Comparison of ENCODE assay signal across 19 mouse cellular contexts in genomic region chr11:50042345-50042997, GRCm38 (mm10). TPM values are rescaled to one million over a fixed set of nuclear protein-coding genes. Genes with fewer than 3 reads are reported as not detected.
DNase-seq lines count a peak whose midpoint lies in the region; ATAC-seq and TF ChIP-seq lines count a peak whose summit lies in the region.
"Had no signal": no experiment of that assay in that cellular context is flagged by ENCODE, and none has a peak within 500 bp of the region (broad histone marks: within the 10 kb centered on the region; RNA-seq: fewer than 3 reads in every experiment).

No protein-coding gene starts in this region.

- no peak overlapping the region for H3K4me3 ChIP-seq in forebrain, embryonic 15.5 days
- no peak overlapping the region for H3K4me3 ChIP-seq in forebrain, postnatal 0 days (ENCODE audit: low read depth, low read length)
- no peak overlapping the region for H3K4me3 ChIP-seq in spleen, adult 2 months (ENCODE audit: extremely low read depth, insufficient read depth, insufficient read length)
- H3K4me3 ChIP-seq in liver, postnatal 0 days (ENCODE audit: low read depth, low read length): no peak overlapping the region
- H3K4me3 ChIP-seq: heart, embryonic 10.5 days; hindbrain, embryonic 15.5 days; midbrain, embryonic 10.5 days had no signal

- TF ChIP-seq CTCF in forebrain, postnatal 0 days (IDR thresholded peaks at IDR 0.05; ENCODE audit: low read depth): no peak
- TF ChIP-seq CTCF in spleen, adult 2 months (IDR thresholded peaks at IDR 0.05; ENCODE audit: extremely low read depth, insufficient read depth, insufficient read length, insufficient replicate concordance): no peak
- no peak for TF ChIP-seq CTCF in liver, postnatal 0 days (IDR thresholded peaks at IDR 0.05; ENCODE audit: low read depth)

- TF ChIP-seq POLR2A in spleen, adult 2 months (IDR thresholded peaks at IDR 0.05; ENCODE audit: low read depth, low read length): no peak

- intact Hi-C loops in left cerebral cortex, postnatal 14 days (cut with DNase I): no loop called here

- TF ChIP-seq EP300 in liver, postnatal 0 days (IDR thresholded peaks at IDR 0.05; ENCODE audit: low read depth): no peak

- no peak for ATAC-seq in forebrain, embryonic 15.5 days (replicated peaks)
- ATAC-seq in forebrain, postnatal 0 days: no peak
- no peak for ATAC-seq in liver, postnatal 0 days
- ATAC-seq: activated CD4-positive, CD25-positive, alpha-beta regulatory T cell, adult 4 months had no signal

- no peaks in the 10 kb centered on the region for H3K36me3 ChIP-seq in forebrain, embryonic 15.5 days
- H3K36me3 ChIP-seq in forebrain, postnatal 0 days (ENCODE audit: insufficient read depth): no peaks in the 10 kb centered on the region
- H3K36me3 ChIP-seq in spleen, adult 2 months (ENCODE audit: control insufficient read depth, insufficient read depth, low read length): no peaks in the 10 kb centered on the region
- no peaks in the 10 kb centered on the region for H3K36me3 ChIP-seq in liver, postnatal 0 days (replicated peaks; ENCODE audit: insufficient read depth, low read length)
- H3K36me3 ChIP-seq: heart, embryonic 10.5 days; hindbrain, embryonic 15.5 days; midbrain, embryonic 10.5 days had no signal

- no peak for DNase-seq in forebrain, postnatal 0 days
- DNase-seq in spleen, adult 2 months (ENCODE audit: low read depth in 1 of 2, low spot score in 2 of 2): no peak
- DNase-seq in spleen, postnatal 4 days (ENCODE audit: low spot score in 2 of 2): no peak
- no peak for DNase-seq in liver, postnatal 0 days
- no peak for DNase-seq in cerebellum, postnatal 4 days (ENCODE audit: low spot score in 2 of 2)
- DNase-seq in spleen, postnatal 36 days (ENCODE audit: low spot score in 2 of 2): no peak
- DNase-seq in left cerebral cortex, postnatal 14 days (ENCODE audit: low spot score in 2 of 2): no peak
- DNase-seq: adrenal gland, postnatal 25 days; cerebellum, adult 9-11 months; embryo, embryonic 11 days; gastrocnemius, postnatal 36 days; heart, postnatal 14 days; kidney, adult 18-20 months had no signal

- no peak overlapping the region for H3K4me2 ChIP-seq in forebrain, embryonic 15.5 days (replicated peaks)
- no peak overlapping the region for H3K4me2 ChIP-seq in forebrain, postnatal 0 days (ENCODE audit: low read depth)
- H3K4me2 ChIP-seq in liver, postnatal 0 days (ENCODE audit: low read depth, low read length): 0 out of 2 replicates have a peak overlapping the region, but pooled peaks have one; percentile 18
- H3K4me2 ChIP-seq: hindbrain, embryonic 15.5 days had no signal

- no peak overlapping the region for H3K9ac ChIP-seq in forebrain, embryonic 15.5 days (replicated peaks)
- no peak overlapping the region for H3K9ac ChIP-seq in forebrain, postnatal 0 days
- H3K9ac ChIP-seq in liver, postnatal 0 days (replicated peaks): no peak overlapping the region
- H3K9ac ChIP-seq: hindbrain, embryonic 15.5 days had no signal

- H3K4me1 ChIP-seq in forebrain, embryonic 15.5 days: peaks cover 5% of the 10 kb centered on the region
- 0 out of 2 replicates have a peak, but pooled peaks cover 5% of the 10 kb centered on the region for H3K4me1 ChIP-seq in forebrain, postnatal 0 days (ENCODE audit: insufficient read depth)
- peaks cover 6% of the 10 kb centered on the region for H3K4me1 ChIP-seq in spleen, adult 2 months (ENCODE audit: control insufficient read depth, insufficient read depth, insufficient read length)
- H3K4me1 ChIP-seq in liver, postnatal 0 days (ENCODE audit: insufficient read depth): peaks cover 17% of the 10 kb centered on the region
- H3K4me1 ChIP-seq: midbrain, embryonic 10.5 days had no signal

- H3K27ac ChIP-seq in forebrain, embryonic 15.5 days (replicated peaks): 0 out of 2 replicates have a peak overlapping the region, but pooled peaks have one; percentile 14
- H3K27ac ChIP-seq in forebrain, postnatal 0 days (ENCODE audit: low read depth, low read length): no peak overlapping the region
- 0 out of 2 replicates have a peak overlapping the region, but pooled peaks have one; percentile 6 for H3K27ac ChIP-seq in spleen, adult 2 months (ENCODE audit: insufficient read depth, low read length)
- peak overlapping the region; percentile 50; the same call in 1 of the 2 replicates for H3K27ac ChIP-seq in liver, postnatal 0 days (ENCODE audit: low read depth)
- H3K27ac ChIP-seq: heart, embryonic 10.5 days; hindbrain, embryonic 15.5 days; midbrain, embryonic 10.5 days had no signal

- WGBS in forebrain, embryonic 15.5 days: 92% methylated on average over 4 of the region's 4 CpGs
- 85% methylated on average over 4 of the region's 4 CpGs for whole genome bisulfite sequencing in forebrain, postnatal 0 days
- WGBS in spleen, adult 2 months: 41% methylated on average over 4 of the region's 4 CpGs
- WGBS in liver, postnatal 0 days (ENCODE audit: insufficient replicate concordance): 23% methylated on average over 4 of the region's 4 CpGs

- H3K27me3 ChIP-seq in forebrain, embryonic 15.5 days: no peaks in the 10 kb centered on the region
- no peaks in the 10 kb centered on the region for H3K27me3 ChIP-seq in forebrain, postnatal 0 days (ENCODE audit: insufficient read depth, low read length)
- no peaks in the 10 kb centered on the region for H3K27me3 ChIP-seq in spleen, adult 2 months (ENCODE audit: control insufficient read depth, insufficient read depth, low read length)
- no peaks in the 10 kb centered on the region for H3K27me3 ChIP-seq in liver, postnatal 0 days (ENCODE audit: insufficient read depth, low read length)
- H3K27me3 ChIP-seq: hindbrain, embryonic 15.5 days had no signal

- H3K9me3 ChIP-seq in forebrain, embryonic 15.5 days: no peaks in the 10 kb centered on the region
- no peaks in the 10 kb centered on the region for H3K9me3 ChIP-seq in forebrain, postnatal 0 days (ENCODE audit: low read length)
- H3K9me3 ChIP-seq in liver, postnatal 0 days (ENCODE audit: low read length): no peaks in the 10 kb centered on the region
- H3K9me3 ChIP-seq: heart, embryonic 10.5 days; hindbrain, embryonic 15.5 days; midbrain, embryonic 10.5 days had no signal

RNA-seq across cellular contexts. Expression of gene Rnf130, which starts 17.3 kb away (rescaled TPM):
- 75.8 and 78.0 TPM in 2 replicates for polyA plus RNA-seq in forebrain, embryonic 15.5 days (2015; fragmentation: Nextera tagmentation; extraction: Ambion mirVana)
- total RNA-seq in forebrain, postnatal 0 days (2014; rRNA removed): 97.9 and 116 TPM in 2 replicates
- 47.9 and 61.1 TPM in 2 replicates for polyA plus RNA-seq in forebrain, postnatal 0 days (2015; fragmentation: Nextera tagmentation; extraction: Ambion mirVana)
- 52.5 and 70.3 TPM in 2 replicates for polyA plus RNA-seq in spleen, adult 2 months (2012; rRNA removed)
- polyA plus RNA-seq in liver, postnatal 0 days (2015; fragmentation: Nextera tagmentation; extraction: Ambion mirVana): 75.0 and 82.0 TPM in 2 replicates
- 100 to 1,000 TPM in 1 of 2 experiments, 10 to 100 TPM in 1; 95.7 to 106 TPM for total RNA-seq in left cerebral cortex, postnatal 14 days (2021)
- total RNA-seq: CH12.LX had no signal
